Comparison of ENCODE assay signal across 11 mouse cellular contexts in the genomic region with DNA sequence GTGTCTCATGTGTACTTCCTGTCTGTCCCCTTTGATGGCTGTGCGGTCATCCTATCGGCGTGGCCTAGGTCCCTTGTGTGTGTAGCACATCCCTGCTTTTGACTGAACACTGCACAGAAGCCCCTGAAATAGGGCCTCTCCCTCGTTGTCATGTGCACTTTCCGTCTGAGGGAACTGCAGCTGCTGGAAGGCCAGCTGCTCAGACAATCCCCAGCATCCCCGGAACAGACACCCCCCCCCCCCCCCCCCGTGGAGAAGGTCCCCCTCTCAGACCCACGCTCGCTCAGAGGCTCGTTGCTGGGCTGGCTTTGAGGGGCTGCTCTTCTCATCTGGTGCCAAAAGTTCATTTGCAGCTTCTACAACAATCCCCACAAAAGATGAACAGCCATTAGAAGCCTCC. TPM values are rescaled to one million over a fixed set of nuclear protein-coding genes. Genes with fewer than 3 reads are reported as not detected.
DNase-seq lines count a peak whose midpoint lies in the region; ATAC-seq lines count a peak whose summit lies in the region.
"Had no signal": no experiment of that assay in that cellular context is flagged by ENCODE, and none has a peak within 500 bp of the region (broad histone marks: within the 10 kb centered on the region; RNA-seq: fewer than 3 reads in every experiment).

No protein-coding gene starts in this region.

- H3K4me2 ChIP-seq in embryonic facial prominence, embryonic 14.5 days (ENCODE audit: low read depth, low read length) = no peak overlapping the region
- H3K4me2 ChIP-seq in forebrain, embryonic 16.5 days (ENCODE audit: low read length) = no peak overlapping the region
- H3K4me2 ChIP-seq: embryonic facial prominence, embryonic 13.5 days; heart, embryonic 15.5 days had no signal

- H3K9me3 ChIP-seq in embryonic facial prominence, embryonic 14.5 days (ENCODE audit: control insufficient read depth, low read length) = no peaks in the 10 kb centered on the region
- no peaks in the 10 kb centered on the region for H3K9me3 ChIP-seq in forebrain, embryonic 16.5 days (ENCODE audit: control insufficient read depth, low read length)
- no peaks in the 10 kb centered on the region for H3K9me3 ChIP-seq in heart, embryonic 10.5 days
- H3K9me3 ChIP-seq: embryonic facial prominence, embryonic 13.5 days; heart, embryonic 15.5 days had no signal

- 28% methylated on average over 9 of the region's 10 CpGs for WGBS in embryonic facial prominence, embryonic 14.5 days
- WGBS in forebrain, embryonic 16.5 days = 3% methylated on average over 10 of the region's 10 CpGs
- WGBS in heart, embryonic 10.5 days = 58% methylated on average over 10 of the region's 10 CpGs

- peak; percentile 68 for DNase-seq in embryonic facial prominence, embryonic 14.5 days (ENCODE audit: low spot score)
- DNase-seq in mesoderm, embryonic 11.5 days (ENCODE audit: low read depth, low spot score) = peak; percentile 38
- peak; percentile 91 for DNase-seq in retina, postnatal 1 day
- no peak for DNase-seq in lung, postnatal 36 days
- DNase-seq in MN1 (ENCODE audit: low spot score) = no peak
- DNase-seq in heart, embryonic 10.5 days (ENCODE audit: low spot score) = no peak
- DNase-seq: kidney, postnatal 14 days had no signal

- H3K36me3 ChIP-seq in embryonic facial prominence, embryonic 14.5 days (ENCODE audit: control insufficient read depth, insufficient read depth, low read length) = no peaks in the 10 kb centered on the region
- H3K36me3 ChIP-seq in forebrain, embryonic 16.5 days (ENCODE audit: control insufficient read depth, insufficient read depth) = no peaks in the 10 kb centered on the region
- H3K36me3 ChIP-seq in heart, embryonic 10.5 days = no peaks in the 10 kb centered on the region
- H3K36me3 ChIP-seq: embryonic facial prominence, embryonic 13.5 days; heart, embryonic 15.5 days had no signal

- H3K27ac ChIP-seq in embryonic facial prominence, embryonic 14.5 days (replicated peaks; ENCODE audit: low read depth, low read length) = 0 out of 2 replicates have a peak overlapping the region, but pooled peaks have one; percentile 52
- H3K27ac ChIP-seq in forebrain, embryonic 16.5 days (ENCODE audit: low read length) = peak overlapping the region; percentile 35
- H3K27ac ChIP-seq in heart, embryonic 10.5 days = no peak overlapping the region
- H3K27ac ChIP-seq: embryonic facial prominence, embryonic 13.5 days; heart, embryonic 15.5 days; left cerebral cortex, adult 2 months had no signal

- peak; percentile 74; the same call in 1 of the 2 replicates for ATAC-seq in embryonic facial prominence, embryonic 14.5 days (ENCODE audit: low read depth)
- ATAC-seq in forebrain, embryonic 16.5 days = peak; percentile 78

- no peak overlapping the region for H3K9ac ChIP-seq in embryonic facial prominence, embryonic 14.5 days (ENCODE audit: low read depth, low read length)
- no peak overlapping the region for H3K9ac ChIP-seq in forebrain, embryonic 16.5 days (replicated peaks; ENCODE audit: low read depth, low read length)
- H3K9ac ChIP-seq: embryonic facial prominence, embryonic 13.5 days; heart, embryonic 15.5 days had no signal

- no peaks in the 10 kb centered on the region for H3K4me1 ChIP-seq in embryonic facial prominence, embryonic 14.5 days (ENCODE audit: control insufficient read depth, insufficient read depth, low read length)
- H3K4me1 ChIP-seq in forebrain, embryonic 16.5 days (replicated peaks; ENCODE audit: control insufficient read depth, insufficient read depth, low read length) = peaks cover 13% of the 10 kb centered on the region
- no peaks in the 10 kb centered on the region for H3K4me1 ChIP-seq in heart, embryonic 10.5 days
- H3K4me1 ChIP-seq: heart, embryonic 15.5 days had no signal

- no peaks in the 10 kb centered on the region for H3K27me3 ChIP-seq in embryonic facial prominence, embryonic 14.5 days (replicated peaks; ENCODE audit: control insufficient read depth, insufficient read depth, low read length)
- H3K27me3 ChIP-seq in forebrain, embryonic 16.5 days (replicated peaks; ENCODE audit: control insufficient read depth, insufficient read depth, low read length) = no peaks in the 10 kb centered on the region
- no peaks in the 10 kb centered on the region for H3K27me3 ChIP-seq in heart, embryonic 10.5 days (ENCODE audit: insufficient read depth, poor library complexity, severe bottlenecking)
- H3K27me3 ChIP-seq: embryonic facial prominence, embryonic 13.5 days; heart, embryonic 15.5 days had no signal

- H3K4me3 ChIP-seq in embryonic facial prominence, embryonic 14.5 days (ENCODE audit: low read depth, low read length) = no peak overlapping the region
- no peak overlapping the region for H3K4me3 ChIP-seq in forebrain, embryonic 16.5 days (replicated peaks; ENCODE audit: low read length)
- H3K4me3 ChIP-seq in heart, embryonic 10.5 days = no peak overlapping the region
- H3K4me3 ChIP-seq: embryonic facial prominence, embryonic 13.5 days; heart, embryonic 15.5 days; left cerebral cortex, adult 2 months had no signal

RNA-seq across cellular contexts. Expression of gene Nptx2, which starts 11.0 kb away (rescaled TPM):
- 1.4 and 1.7 TPM in 2 replicates for polyA plus RNA-seq in embryonic facial prominence, embryonic 14.5 days (2014; fragmentation: Nextera tagmentation; extraction: Ambion mirVana)
- 1.2 and 2.6 TPM in 2 replicates for polyA plus RNA-seq in forebrain, embryonic 16.5 days (2015; fragmentation: Nextera tagmentation; extraction: Ambion mirVana)
- 1.1 and 1.6 TPM in 2 replicates for polyA plus RNA-seq in heart, embryonic 10.5 days (2016; fragmentation: Nextera tagmentation; extraction: Ambion mirVana)

Comparison
In these comparisons a context has a peak if more than half of its experiments do, and no peak if none do; other contexts are left out.
1. DNase-seq: peak in embryonic facial prominence, embryonic 14.5 days (single experiment), mesoderm, embryonic 11.5 days (single experiment) and retina, postnatal 1 day (single experiment); none in lung, postnatal 36 days (single experiment), MN1 (single experiment) and heart, embryonic 10.5 days (single experiment).